Mouse (Mus musculus): ENCODE measurements around the gene Peli2. TPM values are rescaled to one million over a fixed set of nuclear protein-coding genes. Genes with fewer than 3 reads are reported as not detected.

Gene Peli2
- polyA plus RNA-seq, 1 experiment from 2014 or later = 11.7 TPM

- H3K27me3 ChIP-seq (replicated peaks; ENCODE audit: insufficient read depth, low read length) = no peaks in the 10 kb centered on the region
- no peak overlapping the region for H3K4me3 ChIP-seq (ENCODE audit: low read depth, low read length)
- H3K9ac ChIP-seq (replicated peaks; ENCODE audit: low read depth) = no peak overlapping the region
- H3K36me3 ChIP-seq (ENCODE audit: insufficient read depth, low read length) = no peaks in the 10 kb centered on the region
- H3K9me3 ChIP-seq (ENCODE audit: low read length) = no peaks in the 10 kb centered on the region
- ATAC-seq (no peak), DNase-seq (ENCODE audit: low spot score) (no peak)
- no peak overlapping the region for H3K27ac ChIP-seq (ENCODE audit: low read length)
- WGBS = 60% methylated on average over 8 of the region's 8 CpGs
- TF ChIP-seq EP300 (IDR thresholded peaks at IDR 0.05) (no peak), CTCF (IDR thresholded peaks at IDR 0.05) (no peak)
- H3K4me2 ChIP-seq (replicated peaks; ENCODE audit: low read depth, low read length) = no peak overlapping the region
- peaks cover 8% of the 10 kb centered on the region for H3K4me1 ChIP-seq (ENCODE audit: insufficient read depth, low read depth, low read length)
These were observed 80.8 kb downstream of the Peli2 start for GRCm38 (mm10) chr14:48201403-48201802.

- Histone ChIP-seq H3K4me1 (ENCODE audit: insufficient read depth, low read depth, low read length) (peaks cover 13% of the 10 kb centered on the region), H3K27me3 (replicated peaks; ENCODE audit: insufficient read depth, low read length) (no peaks in the 10 kb centered on the region), H3K36me3 (ENCODE audit: insufficient read depth, low read length) (no peaks in the 10 kb centered on the region), H3K9ac (replicated peaks; ENCODE audit: low read depth) (no peak overlapping the region), H3K4me3 (ENCODE audit: low read depth, low read length) (no peak overlapping the region), H3K27ac (ENCODE audit: low read length) (no peak overlapping the region), H3K4me2 (replicated peaks; ENCODE audit: low read depth, low read length) (no peak overlapping the region), H3K9me3 (ENCODE audit: low read length) (no peaks in the 10 kb centered on the region)
- DNase-seq (ENCODE audit: low spot score) (peak; percentile 49), ATAC-seq (peak; percentile 25; the same call in 1 of the 2 replicates)
- WGBS = 56% methylated on average over 17 of the region's 17 CpGs
- peak; percentile 23 for TF ChIP-seq CTCF (IDR thresholded peaks at IDR 0.05)
- TF ChIP-seq EP300 (IDR thresholded peaks at IDR 0.05) = no peak
These were observed 81.7 kb downstream of the Peli2 start for GRCm38 (mm10) chr14:48202096-48203036.

GRCm38 (mm10) chr14:48205044-48205443, 84.4 kb downstream of the Peli2 start:
- Histone ChIP-seq H3K4me1 (ENCODE audit: insufficient read depth, low read depth, low read length) (peaks cover 13% of the 10 kb centered on the region), H3K4me3 (ENCODE audit: low read depth, low read length) (no peak overlapping the region), H3K4me2 (replicated peaks; ENCODE audit: low read depth, low read length) (no peak overlapping the region), H3K27me3 (replicated peaks; ENCODE audit: insufficient read depth, low read length) (no peaks in the 10 kb centered on the region), H3K9ac (replicated peaks; ENCODE audit: low read depth) (no peak overlapping the region), H3K9me3 (ENCODE audit: low read length) (no peaks in the 10 kb centered on the region), H3K36me3 (ENCODE audit: insufficient read depth, low read length) (no peaks in the 10 kb centered on the region), H3K27ac (ENCODE audit: low read length) (no peak overlapping the region)
- WGBS = 70% methylated on average over 10 of the region's 10 CpGs
- TF ChIP-seq EP300 (IDR thresholded peaks at IDR 0.05) = no peak
- ATAC-seq = no peak
- DNase-seq (ENCODE audit: low spot score) = no peak

GRCm38 (mm10) chr14:48205635-48206034, 85.0 kb downstream of the Peli2 start:
- ATAC-seq = no peak
- no peak overlapping the region for H3K27ac ChIP-seq (ENCODE audit: low read length)
- no peaks in the 10 kb centered on the region for H3K9me3 ChIP-seq (ENCODE audit: low read length)
- no peak for DNase-seq (ENCODE audit: low spot score)
- H3K4me3 ChIP-seq (ENCODE audit: low read depth, low read length) = no peak overlapping the region
- H3K36me3 ChIP-seq (ENCODE audit: insufficient read depth, low read length) = no peaks in the 10 kb centered on the region
- TF ChIP-seq CTCF (IDR thresholded peaks at IDR 0.05) (no peak), EP300 (IDR thresholded peaks at IDR 0.05) (no peak)
- H3K4me1 ChIP-seq (ENCODE audit: insufficient read depth, low read depth, low read length) = peaks cover 13% of the 10 kb centered on the region
- no peak overlapping the region for H3K9ac ChIP-seq (replicated peaks; ENCODE audit: low read depth)
- no peak overlapping the region for H3K4me2 ChIP-seq (replicated peaks; ENCODE audit: low read depth, low read length)
- WGBS = 47% methylated on average over 11 of the region's 11 CpGs
- no peaks in the 10 kb centered on the region for H3K27me3 ChIP-seq (replicated peaks; ENCODE audit: insufficient read depth, low read length)

- peak; percentile 72 for DNase-seq (ENCODE audit: low spot score)
- WGBS = 26% methylated on average over 15 of the region's 15 CpGs
- H3K4me3 ChIP-seq (ENCODE audit: low read depth, low read length) = no peak overlapping the region
These were observed 86.5 kb downstream of the Peli2 start for GRCm38 (mm10) chr14:48207119-48207518.

GRCm38 (mm10) chr14:48207746-48208640, 87.4 kb downstream of the Peli2 start:
- Histone ChIP-seq H3K36me3 (ENCODE audit: insufficient read depth, low read length) (no peaks in the 10 kb centered on the region), H3K4me1 (ENCODE audit: insufficient read depth, low read depth, low read length) (peaks cover 5% of the 10 kb centered on the region; the same call in 1 of the 2 replicates), H3K9me3 (ENCODE audit: low read length) (no peaks in the 10 kb centered on the region), H3K27me3 (replicated peaks; ENCODE audit: insufficient read depth, low read length) (no peaks in the 10 kb centered on the region), H3K27ac (ENCODE audit: low read length) (no peak overlapping the region), H3K9ac (replicated peaks; ENCODE audit: low read depth) (no peak overlapping the region), H3K4me3 (ENCODE audit: low read depth, low read length) (no peak overlapping the region), H3K4me2 (replicated peaks; ENCODE audit: low read depth, low read length) (no peak overlapping the region)
- no peak for ATAC-seq
- TF ChIP-seq CTCF (IDR thresholded peaks at IDR 0.05) (no peak), EP300 (IDR thresholded peaks at IDR 0.05) (no peak)
- WGBS = 64% methylated on average over 12 of the region's 12 CpGs
- no peak for DNase-seq (ENCODE audit: low spot score)

More at GRCm38 (mm10) chr14:48207119-48207518, 86.5 kb downstream of the Peli2 start:
- no peaks in the 10 kb centered on the region for H3K27me3 ChIP-seq (replicated peaks; ENCODE audit: insufficient read depth, low read length)
- 0 out of 2 replicates have a peak overlapping the region, but pooled peaks have one; percentile 11 for H3K4me2 ChIP-seq (replicated peaks; ENCODE audit: low read depth, low read length)
- no peaks in the 10 kb centered on the region for H3K9me3 ChIP-seq (ENCODE audit: low read length)
- peak; percentile 69 for ATAC-seq
- H3K36me3 ChIP-seq (ENCODE audit: insufficient read depth, low read length) = no peaks in the 10 kb centered on the region
- TF ChIP-seq EP300 (IDR thresholded peaks at IDR 0.05) (0 out of 2 replicates have a peak, but pooled peaks have one; percentile 8), CTCF (IDR thresholded peaks at IDR 0.05) (no peak)
- H3K9ac ChIP-seq (replicated peaks; ENCODE audit: low read depth) = no peak overlapping the region
- peaks cover 11% of the 10 kb centered on the region for H3K4me1 ChIP-seq (ENCODE audit: insufficient read depth, low read depth, low read length)
- H3K27ac ChIP-seq (ENCODE audit: low read length) = peak overlapping the region; percentile 59
